Mouse (Mus musculus) c-Kit-positive CD71-positive TER-119-positive erythroid progenitor cells, embryonic 14.5 days (primary cell): ENCODE measurements around the gene Trib3.
"Not testable (repeated sequence)": the region's sequence is repeated elsewhere in the genome, so short reads cannot be mapped to it uniquely, and the experiment has no call there.

Experiments
- DNase-seq: peaks from one replicate; pipeline ENCODE4 v3.0.0-alpha.2; 2013; ENCODE audit warnings: low spot score

Trib3 gene

DNA sequence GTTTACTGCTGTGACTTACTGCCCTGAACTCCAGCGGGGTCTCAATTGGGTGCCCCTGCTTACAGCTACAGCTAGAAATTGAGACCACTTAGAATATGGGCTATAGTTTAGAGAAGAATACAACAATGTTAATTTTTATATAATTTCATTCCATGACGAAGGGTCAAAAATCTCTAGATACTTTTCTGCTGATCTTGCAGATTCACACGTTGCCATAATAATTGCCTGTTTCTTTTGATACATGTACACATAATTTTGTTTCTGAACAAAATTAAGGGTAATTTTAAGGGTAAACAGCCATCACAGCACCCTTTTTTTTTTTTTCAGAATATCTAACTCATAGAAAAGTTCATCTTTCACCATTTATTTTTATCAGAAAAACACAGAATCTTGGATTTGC, 36.6 kb downstream of the Trib3 start:
- DNase-seq: no peak

DNA sequence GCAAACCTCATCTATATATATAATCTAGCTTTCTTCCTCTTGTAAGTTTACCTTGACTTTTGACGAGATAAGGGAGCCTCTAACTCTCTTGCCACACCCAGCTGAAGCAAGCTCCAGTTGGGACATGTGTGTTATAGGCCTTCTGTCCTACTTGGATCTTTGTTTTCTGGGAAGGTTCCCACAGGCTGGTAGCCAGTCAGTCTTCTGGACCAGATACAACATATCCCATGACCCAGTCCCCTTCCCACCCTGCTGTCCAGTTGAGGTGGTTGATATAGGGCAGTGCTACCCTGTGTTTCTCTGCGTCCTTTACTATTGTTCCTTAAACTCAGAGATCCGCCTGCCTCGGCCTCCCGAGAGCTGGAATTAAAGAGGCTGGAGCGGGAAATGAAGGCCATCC, 38.4 kb downstream of the Trib3 start:
- DNase-seq: no peak

DNA sequence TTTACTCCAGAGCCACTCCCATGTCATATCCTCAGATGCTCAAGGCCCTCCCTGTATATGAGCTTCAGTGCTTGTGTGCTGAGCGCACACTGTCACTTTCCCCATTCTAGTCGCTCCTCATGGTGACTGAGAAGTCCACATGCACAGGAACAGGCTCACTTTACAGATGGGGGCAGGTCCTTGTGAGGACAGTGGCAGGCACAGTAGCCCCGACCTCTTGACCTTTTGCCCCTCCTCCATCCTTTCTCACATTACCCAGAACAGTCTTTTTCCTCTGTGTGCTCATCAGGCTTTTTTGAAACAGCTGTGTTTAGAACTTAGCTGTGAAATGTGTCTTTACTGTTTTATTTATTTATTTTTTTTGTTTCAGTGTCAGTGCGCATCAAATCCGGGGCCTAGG, 40.1 kb downstream of the Trib3 start:
- DNase-seq: no peak

DNA sequence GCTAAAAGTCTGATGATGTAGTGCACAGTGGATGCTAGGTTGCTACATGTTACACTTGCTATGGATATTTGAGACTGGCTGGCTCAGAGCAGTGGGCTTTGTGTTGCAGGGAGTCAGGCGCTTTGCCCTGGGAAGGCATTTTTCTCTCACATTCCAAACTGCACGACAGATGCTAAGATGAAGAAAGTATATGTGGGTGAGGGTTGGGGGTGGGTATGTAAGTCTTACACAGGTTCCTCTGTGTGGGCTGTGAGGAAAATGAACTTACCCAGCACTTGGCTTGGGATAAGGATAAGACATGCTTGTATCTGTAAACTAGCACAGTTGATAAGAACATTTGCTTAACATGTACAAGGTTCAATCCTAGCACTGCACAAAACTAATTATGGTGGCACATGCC, 41.0 kb downstream of the Trib3 start:
- no peak for DNase-seq

DNA sequence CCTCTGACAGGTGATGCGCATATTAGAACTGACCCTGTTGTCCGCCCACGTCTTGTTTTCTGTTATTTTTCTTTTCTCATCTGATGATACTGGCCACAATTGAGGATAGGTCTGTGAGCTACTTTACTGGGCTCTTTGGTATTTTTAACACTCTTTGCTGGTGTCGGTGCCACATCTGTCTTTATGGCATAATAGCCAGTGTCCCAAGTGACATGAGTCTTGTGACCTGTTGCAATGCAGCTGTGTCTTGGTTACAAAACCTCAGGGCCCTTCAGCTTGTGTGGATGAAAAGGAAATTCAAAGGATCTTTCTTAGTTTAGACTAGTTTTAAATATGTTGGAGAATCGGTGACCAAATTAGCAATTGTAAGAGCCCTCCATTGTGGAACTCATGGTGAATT, 49.3 kb downstream of the Trib3 start:
- peak; percentile 9 for DNase-seq

DNA sequence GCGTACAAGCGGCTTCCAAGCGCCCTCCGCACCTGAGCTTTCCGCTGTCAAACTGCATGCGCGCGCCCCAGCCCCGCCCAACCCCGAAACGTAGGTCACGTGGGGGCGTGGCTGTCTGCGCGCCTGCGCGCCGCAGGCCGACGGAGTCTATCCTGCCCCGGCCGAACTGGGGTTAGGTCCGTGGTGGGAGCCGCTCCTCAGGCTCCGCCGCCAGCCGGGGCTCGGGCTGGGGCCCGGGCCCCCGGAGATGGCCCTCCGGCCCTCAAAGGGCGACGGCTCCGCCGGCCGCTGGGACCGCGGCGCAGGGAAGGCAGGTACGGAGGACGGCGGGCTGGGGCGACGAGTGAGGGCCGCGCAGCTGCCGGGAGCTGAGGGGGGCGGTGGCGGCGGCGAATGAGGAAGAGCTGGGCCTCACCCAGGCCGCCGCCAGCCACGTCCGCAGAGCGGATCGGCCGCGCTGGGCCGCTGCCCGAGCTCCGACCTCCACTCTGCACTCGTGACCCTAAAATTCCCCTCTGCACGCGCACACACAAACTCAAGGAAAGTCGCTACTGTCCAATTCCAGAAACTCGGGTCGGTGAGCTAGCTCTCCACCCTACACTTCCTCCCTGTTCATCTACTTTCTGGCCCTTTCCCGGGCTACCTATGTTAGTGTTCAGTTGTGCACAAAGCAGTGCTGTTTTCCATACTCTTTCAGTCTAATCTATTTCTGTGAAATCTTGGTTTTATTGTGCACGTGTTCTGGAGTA, 49.9 kb downstream of the Trib3 start, which contains the start of gene Tbc1d20:
TSS of gene Tbc1d20 (plus strand) at position 102 of the 749 bp plus-strand sequence.
- DNase-seq: peak; percentile 87

DNA sequence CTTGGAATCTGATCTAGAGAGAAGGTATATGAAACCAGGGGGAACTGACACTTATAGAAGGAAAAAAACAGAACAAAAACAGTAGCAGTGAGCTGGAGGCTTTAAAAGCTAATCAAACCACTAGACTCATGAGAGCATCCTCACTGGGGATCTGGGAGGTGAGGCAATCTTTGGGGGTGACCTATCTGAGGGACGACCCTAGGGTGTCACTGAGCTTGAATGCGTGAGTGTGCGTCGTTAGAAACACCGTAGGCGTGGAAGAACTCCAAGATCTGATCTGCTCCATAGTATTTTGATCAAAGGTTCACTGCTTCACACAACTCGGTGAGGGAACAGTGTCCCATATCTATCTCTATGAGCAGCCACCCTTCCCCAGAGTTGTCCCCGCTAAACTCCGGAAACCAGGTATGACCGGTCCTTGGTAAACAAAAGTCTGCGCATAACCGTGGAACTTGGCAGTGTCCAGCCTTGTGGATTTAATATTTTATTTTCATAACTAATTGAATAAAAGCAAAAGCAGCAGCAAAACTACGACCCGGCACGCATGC, 50.6 kb downstream of the Trib3 start:
- no peak for DNase-seq

DNA sequence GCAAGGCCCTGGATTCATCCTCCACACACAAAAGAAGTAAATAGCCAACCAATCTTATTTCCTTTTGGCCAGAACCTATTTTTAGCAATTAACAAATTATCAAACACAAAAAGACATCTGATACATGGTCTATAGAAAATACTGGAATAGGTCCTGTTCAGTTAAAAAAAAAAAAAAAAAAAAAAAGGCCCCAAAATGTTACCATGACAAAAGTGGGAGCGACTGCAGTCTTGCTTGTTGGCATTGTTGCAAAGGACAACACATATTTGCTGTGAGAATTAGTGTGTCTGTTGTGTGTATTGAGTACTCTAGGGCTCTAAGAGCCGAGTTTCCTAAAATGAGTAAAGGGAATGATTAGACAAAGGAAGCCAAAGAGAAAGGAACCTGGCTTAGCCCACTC, 51.4 kb downstream of the Trib3 start:
- DNase-seq: no peak

DNA sequence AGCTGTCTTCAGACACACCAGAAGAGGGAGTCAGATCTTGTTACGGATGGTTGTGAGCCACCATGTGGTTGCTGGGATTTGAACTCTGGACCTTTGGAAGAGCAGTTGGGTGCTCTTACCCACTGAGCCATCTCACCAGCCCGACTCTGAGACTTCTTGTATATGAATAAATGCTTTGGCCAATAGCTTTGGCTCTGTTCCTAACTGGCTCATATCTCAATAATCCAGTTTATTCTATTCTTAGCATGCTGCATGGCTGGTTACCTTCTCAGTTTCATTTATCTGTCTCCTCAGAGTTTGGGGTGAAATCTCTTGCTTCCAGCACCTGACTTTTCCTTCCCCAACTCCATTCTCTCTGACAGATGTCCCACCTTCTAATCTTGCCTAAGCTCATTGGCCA, 54.2 kb downstream of the Trib3 start:
- not testable (repeated sequence) for DNase-seq

DNA sequence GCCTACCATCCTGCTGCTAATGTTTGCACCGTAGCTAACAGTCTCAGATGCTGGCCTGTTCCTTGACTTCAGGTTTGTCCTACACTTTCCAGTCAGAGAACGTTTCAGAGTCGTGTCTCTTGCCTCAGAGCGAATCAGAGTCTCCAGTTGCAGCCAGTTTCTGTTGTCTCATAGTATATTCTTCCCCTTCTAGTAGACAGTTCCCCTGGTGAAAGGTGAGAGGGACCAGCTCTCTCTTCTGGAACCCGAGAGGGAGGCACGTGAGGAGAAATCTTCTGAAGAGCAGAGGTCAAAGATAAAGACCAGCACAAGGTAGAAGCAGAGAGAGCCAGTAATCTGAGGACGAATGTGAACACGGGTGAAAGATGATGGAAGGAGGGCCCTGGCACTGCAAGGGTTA, 55.8 kb downstream of the Trib3 start:
- no peak for DNase-seq

DNA sequence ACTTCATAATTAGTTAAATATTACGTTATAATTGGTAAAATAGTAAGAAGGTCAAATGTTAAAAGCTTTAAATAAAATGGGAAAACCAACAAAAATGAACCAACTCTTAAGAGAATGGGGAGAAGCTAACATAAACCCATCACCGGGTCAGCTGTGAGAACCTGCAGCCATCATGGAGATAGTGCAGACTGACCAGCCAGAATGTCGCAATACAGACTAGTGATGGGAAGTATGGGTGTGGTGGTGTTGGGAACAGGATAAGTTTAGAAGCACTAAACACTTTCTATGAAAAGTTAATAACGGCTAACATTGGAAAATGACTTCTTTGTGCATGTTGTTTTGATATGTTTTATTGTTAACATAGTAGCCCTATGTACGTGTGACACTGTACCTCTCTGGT, 56.3 kb downstream of the Trib3 start:
- no peak for DNase-seq
